Mouse (Mus musculus) liver, postnatal 0 days (tissue): ENCODE data around the gene Fxyd2.

Experiments used
- CTCF ChIP-seq: sonication (generic); IDR thresholded peaks from 2 replicates; pipeline ENCODE4 v1.5.1; 2016; ENCODE audit warnings: antibody characterized with exemption, low read depth
- EP300 ChIP-seq: IDR thresholded peaks from 2 replicates; pipeline ENCODE4 v1.6.1; 2016; ENCODE audit warnings: antibody characterized with exemption, low read depth, mild to moderate bottlenecking

GRCm38 (mm10) chr9:45370117-45370561, 29.3 kb upstream of the Fxyd2 start, which contains the start of gene Fxyd6:
- TF ChIP-seq CTCF = no peak
- no peak for TF ChIP-seq EP300
